8 mouse cellular contexts compared by ENCODE assay signal in the genomic region with DNA sequence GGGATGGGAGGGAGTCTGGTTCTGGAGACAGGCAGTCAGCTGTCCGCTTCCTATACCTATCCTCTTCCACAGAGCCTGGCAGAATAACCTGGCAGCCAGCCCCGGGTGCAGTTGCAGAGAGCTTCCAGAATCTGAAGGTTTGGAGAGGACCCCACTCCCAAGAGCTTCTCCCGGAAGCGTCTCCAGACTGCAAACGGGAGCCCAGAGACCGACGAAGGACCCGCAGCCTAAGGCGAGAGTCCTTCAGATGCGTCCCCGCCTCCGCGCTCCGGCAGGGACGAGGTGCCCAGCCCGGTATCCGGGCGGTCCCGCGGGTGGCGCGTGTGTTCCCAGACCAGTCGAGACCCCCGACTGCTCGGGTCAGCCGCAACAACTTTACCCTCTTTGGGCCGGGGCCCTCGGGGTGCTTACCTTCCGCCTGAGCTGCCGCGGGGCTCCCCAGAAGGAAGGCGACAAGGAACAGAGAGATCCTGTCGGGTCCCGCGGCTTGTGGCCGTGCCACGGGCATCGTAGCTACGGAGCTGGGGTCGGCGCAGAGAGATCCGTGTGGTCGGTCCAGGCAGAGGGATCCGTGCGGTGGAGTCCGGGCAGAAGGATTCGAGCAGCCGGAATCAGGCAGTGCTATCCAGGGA. TPM values are rescaled to one million over a fixed set of nuclear protein-coding genes. Genes with fewer than 3 reads are reported as not detected.
DNase-seq lines count a peak whose midpoint lies in the region; ATAC-seq lines count a peak whose summit lies in the region.

No protein-coding gene starts in this region.

- ATAC-seq in hindbrain, embryonic 11.5 days (ENCODE audit: low FRiP score), result peak; percentile 49; the same call in 1 of the 2 replicates
- 0 out of 2 replicates have a peak, but pooled peaks have one; percentile 3 for ATAC-seq in midbrain, embryonic 12.5 days (ENCODE audit: low FRiP score, low read depth)
- no peak for ATAC-seq in megakaryocyte progenitor cell, adult 5-6 weeks (replicated peaks; ENCODE audit: poor library complexity)

- WGBS in hindbrain, embryonic 11.5 days, result under 1% methylated on average over 48 of the region's 48 CpGs
- WGBS in midbrain, embryonic 12.5 days, result under 1% methylated on average over 48 of the region's 48 CpGs

- peaks cover 41% of the 10 kb centered on the region for H3K27me3 ChIP-seq in hindbrain, embryonic 11.5 days (ENCODE audit: control insufficient read depth, insufficient read depth, low read length)
- peaks cover 93% of the 10 kb centered on the region for H3K27me3 ChIP-seq in midbrain, embryonic 12.5 days

- H3K27ac ChIP-seq in hindbrain, embryonic 11.5 days (ENCODE audit: low read depth, low read length), result peak overlapping the region; percentile 53
- peak overlapping the region; percentile 76 for H3K27ac ChIP-seq in midbrain, embryonic 12.5 days (replicated peaks)

- H3K4me2 ChIP-seq in hindbrain, embryonic 11.5 days (replicated peaks; ENCODE audit: low read depth, low read length), result peak overlapping the region; percentile 89
- H3K4me2 ChIP-seq in midbrain, embryonic 12.5 days (replicated peaks), result peak overlapping the region; percentile 69

- DNase-seq in layer of hippocampus, adult 18-20 months (ENCODE audit: low spot score in 2 of 2), result peak; percentile 40 to 54
- no peak for DNase-seq in layer of hippocampus, adult 9-11 months
- DNase-seq in cerebellum, postnatal 10 days, result peak; percentile 92 to 93
- peak; percentile 57 for DNase-seq in hindbrain, embryonic 11.5 days (ENCODE audit: low spot score)
- no peak for DNase-seq in spleen, postnatal 10 days (ENCODE audit: low spot score in 2 of 2)
- DNase-seq in retina, embryonic 14.5 days (ENCODE audit: low spot score), result no peak

- no peaks in the 10 kb centered on the region for H3K9me3 ChIP-seq in hindbrain, embryonic 11.5 days (ENCODE audit: control insufficient read depth, low read length)
- no peaks in the 10 kb centered on the region for H3K9me3 ChIP-seq in midbrain, embryonic 12.5 days

- peak overlapping the region; percentile 51 for H3K4me3 ChIP-seq in hindbrain, embryonic 11.5 days (ENCODE audit: low read depth, low read length)
- H3K4me3 ChIP-seq in midbrain, embryonic 12.5 days, result peak overlapping the region; percentile 54

- peak overlapping the region; percentile 60 for H3K9ac ChIP-seq in hindbrain, embryonic 11.5 days (ENCODE audit: low read depth, low read length)
- H3K9ac ChIP-seq in midbrain, embryonic 12.5 days (replicated peaks), result peak overlapping the region; percentile 63

- H3K4me1 ChIP-seq in hindbrain, embryonic 11.5 days (replicated peaks; ENCODE audit: control insufficient read depth, insufficient read depth, low read length), result peaks cover 9% of the 10 kb centered on the region
- peaks cover 31% of the 10 kb centered on the region for H3K4me1 ChIP-seq in midbrain, embryonic 12.5 days

- no peaks in the 10 kb centered on the region for H3K36me3 ChIP-seq in hindbrain, embryonic 11.5 days (ENCODE audit: control insufficient read depth, insufficient read depth, low read length)
- H3K36me3 ChIP-seq in midbrain, embryonic 12.5 days, result no peaks in the 10 kb centered on the region

RNA-seq across cellular contexts. Expression of a gene that starts 0.5 kb away (rescaled TPM):
- total RNA-seq in layer of hippocampus, adult 18-20 months (2021), result 100 to 1,000 TPM; 226 to 228 TPM
- polyA plus RNA-seq in hindbrain, embryonic 11.5 days (2014; fragmentation: Nextera tagmentation; extraction: Ambion mirVana), result 4.9 and 5.1 TPM in 2 replicates
- 16.4 and 18.7 TPM in 2 replicates for polyA plus RNA-seq in midbrain, embryonic 12.5 days (2016; fragmentation: Nextera tagmentation; extraction: Ambion mirVana)
- total RNA-seq in megakaryocyte progenitor cell, adult 5-6 weeks (2015), result not detected in 2 replicates
- not detected in 2 replicates for total RNA-seq in megakaryocyte progenitor cell, adult 5-6 weeks (2017)

Comparison
In these comparisons a context has a peak if more than half of its experiments do, and no peak if none do; other contexts are left out.
1. DNase-seq: peak in layer of hippocampus, adult 18-20 months (2 of 2), cerebellum, postnatal 10 days (2 of 2) and hindbrain, embryonic 11.5 days (single experiment); none in layer of hippocampus, adult 9-11 months (single experiment), spleen, postnatal 10 days (0 of 2) and retina, embryonic 14.5 days (single experiment).
2. RNA of a gene that starts 0.5 kb away (total RNA-seq): 226 to 228 TPM in layer of hippocampus, adult 18-20 months; not detected in megakaryocyte progenitor cell, adult 5-6 weeks; every median in the first group is over 100 times any median in the second.